Mouse (Mus musculus) testis, adult 10 weeks (tissue): Measurements from ENCODE around the gene Odr4. TPM values are rescaled to one million over a fixed set of nuclear protein-coding genes. Genes with fewer than 3 reads are reported as not detected.

Experiments
- polyA plus RNA-seq: library from polyadenylated mRNA; stranded (reverse); fragments of 350-450 nt; fragmentation: Illumina TruSeq; extraction: RNeasy Lipid Tissue Mini Kit (QIAGEN cat#74804); gene quantifications from one replicate; pipeline ENCODE4 v1.2.3, GENCODE M21; 2014; ENCODE audit warnings: low read depth, low replicate concordance

The Odr4 gene
- 37.1 TPM for polyA plus RNA-seq

DNA sequence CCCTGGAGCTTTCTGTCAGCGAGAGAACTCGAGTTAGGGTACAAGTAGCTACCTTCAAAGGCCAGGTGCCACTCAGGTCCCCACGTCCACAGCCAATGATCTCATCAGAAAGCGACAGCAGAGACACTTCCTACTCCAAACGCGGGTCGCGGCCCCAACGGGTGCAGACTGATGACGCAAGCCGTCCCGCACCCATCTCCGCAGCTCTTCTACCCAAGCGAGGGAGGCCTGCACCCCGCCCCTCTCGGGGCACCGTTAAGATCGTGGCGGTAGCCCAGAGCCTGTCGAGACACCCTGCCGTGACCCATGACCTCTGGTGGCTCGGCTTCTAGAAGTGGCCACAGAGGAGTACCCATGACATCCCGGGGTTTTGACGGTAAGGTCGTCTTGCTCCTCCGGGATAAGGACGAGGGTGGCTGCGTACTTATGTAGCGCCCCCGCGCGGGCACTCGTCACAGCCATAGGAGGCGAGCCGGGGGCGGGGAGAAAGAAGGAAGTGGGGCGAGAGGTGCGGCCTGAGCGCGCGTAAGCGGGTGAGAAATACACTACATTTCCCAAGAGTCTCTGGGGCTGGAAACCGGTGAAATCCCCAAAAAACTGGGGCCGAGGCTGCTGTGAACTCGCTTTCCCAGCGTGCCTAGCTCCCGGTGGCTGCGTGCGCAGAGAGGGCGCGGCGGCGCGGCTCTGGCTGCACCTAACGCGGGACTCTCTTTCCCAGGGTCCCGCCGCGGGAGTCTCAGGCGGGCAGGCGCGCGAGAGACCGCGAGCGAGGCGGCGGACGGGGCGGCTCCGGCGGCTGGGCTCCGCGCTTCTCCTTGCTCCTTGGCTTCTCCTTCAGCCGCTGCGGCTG is at the start of gene Odr4, which contains the start of gene Tpr:
Gene Odr4, minus strand, starts transcription at position 443 of the 850 bp plus-strand sequence.
Gene Tpr, plus strand, starts transcription at position 201 of the 850 bp plus-strand sequence.

DNA sequence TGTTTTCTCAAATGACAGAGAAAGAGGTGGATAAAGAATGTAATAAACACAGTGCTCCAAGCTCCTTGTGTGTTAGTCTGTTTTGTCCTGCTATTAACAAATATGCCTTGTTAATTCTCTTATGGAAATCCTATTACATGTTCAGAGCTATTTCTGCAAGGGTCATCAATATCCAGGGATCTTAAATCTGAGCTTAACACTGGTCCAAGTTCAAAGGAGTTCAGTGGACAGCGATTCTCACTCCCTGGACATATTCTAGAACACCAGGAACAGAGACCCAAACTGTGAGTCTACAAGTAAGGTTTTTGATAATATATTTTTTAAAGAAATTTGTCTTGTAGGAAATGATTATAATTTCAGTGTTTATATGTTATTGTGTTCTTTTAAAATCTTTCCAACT is 73.7 kb downstream of the Odr4 start, which contains the start of gene Pdc:
Gene Pdc, plus strand, starts transcription at position 213 of the 400 bp plus-strand sequence.

Other genes starting within 250 kb of the Odr4 start
- gene Pdc, start 73.7 kb downstream of the Odr4 start, polyA plus RNA-seq: not detected
- 114 TPM for gene Tpr, start 242 bp downstream of the Odr4 start, polyA plus RNA-seq
- gene Prg4, start 73.1 kb upstream of the Odr4 start, polyA plus RNA-seq: 1.1 TPM